Mouse (Mus musculus) embryonic facial prominence, embryonic 10.5 days (tissue): ENCODE data around the gene 2010111I01Rik. TPM values are rescaled to one million over a fixed set of nuclear protein-coding genes. Genes with fewer than 3 reads are reported as not detected.
A peak's percentile ranks its signal among the peaks of the same experiment; 100 is the strongest.

Experiments used
- DNase-seq: peaks from one replicate; pipeline ENCODE4 v3.0.0-alpha.2; 2017; ENCODE audit warnings: low spot score
- H3K27ac ChIP-seq: fragments of 300-500 bp; sonication (generic); replicated peaks from 2 replicates; pipeline ENCODE4 v1.5.1; 2016; ENCODE audit warnings: mild to moderate bottlenecking
- H3K27me3 ChIP-seq: fragments of 300-500 bp; sonication (generic); replicated peaks from 2 replicates; pipeline ENCODE4 v1.6.1; 2016; ENCODE audit warnings: low read depth, mild to moderate bottlenecking; ENCODE audit not compliant: poor library complexity, severe bottlenecking
- H3K36me3 ChIP-seq: fragments of 300-500 bp; sonication (generic); replicated peaks from 2 replicates; pipeline ENCODE4 v1.6.1; 2016; ENCODE audit warnings: mild to moderate bottlenecking, moderate library complexity
- H3K4me1 ChIP-seq: fragments of 300-500 bp; sonication (generic); 2 replicates; pipeline ENCODE4 v1.6.1; 2016
- H3K4me3 ChIP-seq: fragments of 300-500 bp; sonication (generic); 2 replicates; pipeline ENCODE4 v1.5.1; 2016; ENCODE audit warnings: mild to moderate bottlenecking, moderate library complexity
- H3K9me3 ChIP-seq: fragments of 300-500 bp; sonication (generic); 2 replicates; pipeline ENCODE4 v1.6.1; 2016; ENCODE audit warnings: mild to moderate bottlenecking
- WGBS: fragments of 180-500 bp; shearing (Covaris S2); methylation state at CpG from one replicate; pipeline ENCODE4 v1.1.7; 2016; 5-methylcytosine and 5-hydroxymethylcytosine counted together
- polyA plus RNA-seq: library from polyadenylated mRNA; unstranded; fragments of >200 nt; fragmentation: Nextera tagmentation; extraction: Ambion mirVana; gene quantifications from 2 replicates; pipeline ENCODE4 v1.2.1, GENCODE M21; 2016

Gene 2010111I01Rik
- polyA plus RNA-seq, 1 experiment from 2014 or later = 88.8 TPM

GRCm38 (mm10) chr13:63251118-63251889 lies 286.6 kb downstream of the 2010111I01Rik start:
- Histone ChIP-seq H3K27me3 (no peaks in the 10 kb centered on the region), H3K9me3 (no peaks in the 10 kb centered on the region), H3K4me3 (no peak overlapping the region), H3K27ac (peak overlapping the region; percentile 44; the same call in 1 of the 2 replicates), H3K4me1 (peaks cover 41% of the 10 kb centered on the region), H3K36me3 (peaks cover 38% of the 10 kb centered on the region)
- DNase-seq = peak; percentile 8
- 77% methylated on average over 12 of the region's 12 CpGs for WGBS

- no peak for DNase-seq
- Histone ChIP-seq H3K4me3 (no peak overlapping the region), H3K4me1 (peaks cover 35% of the 10 kb centered on the region), H3K27me3 (no peaks in the 10 kb centered on the region), H3K27ac (no peak overlapping the region; the same call in 1 of the 2 replicates), H3K9me3 (0 out of 2 replicates have a peak, but pooled peaks cover 4% of the 10 kb centered on the region), H3K36me3 (peaks cover 45% of the 10 kb centered on the region)
- 93% methylated on average over 2 of the region's 2 CpGs for WGBS
Observed at GRCm38 (mm10) chr13:63252295-63253010, 287.8 kb downstream of the 2010111I01Rik start.

- Histone ChIP-seq H3K27me3 (no peaks in the 10 kb centered on the region), H3K4me1 (peaks cover 36% of the 10 kb centered on the region), H3K36me3 (peaks cover 40% of the 10 kb centered on the region), H3K9me3 (0 out of 2 replicates have a peak, but pooled peaks cover 4% of the 10 kb centered on the region), H3K4me3 (no peak overlapping the region), H3K27ac (no peak overlapping the region; the same call in 1 of the 2 replicates)
- DNase-seq = no peak
- WGBS = 86% methylated on average over 5 of the region's 5 CpGs
Observed at GRCm38 (mm10) chr13:63253147-63253546, 288.5 kb downstream of the 2010111I01Rik start.

GRCm38 (mm10) chr13:63253886-63254636 lies 289.4 kb downstream of the 2010111I01Rik start:
- no peak overlapping the region for H3K27ac ChIP-seq
- H3K36me3 ChIP-seq = peaks cover 37% of the 10 kb centered on the region
- no peak overlapping the region for H3K4me3 ChIP-seq
- 90% methylated on average over 7 of the region's 7 CpGs for WGBS
- no peaks in the 10 kb centered on the region for H3K27me3 ChIP-seq
- 0 out of 2 replicates have a peak, but pooled peaks cover 4% of the 10 kb centered on the region for H3K9me3 ChIP-seq
- H3K4me1 ChIP-seq = peaks cover 45% of the 10 kb centered on the region
- DNase-seq = no peak

GRCm38 (mm10) chr13:63255519-63256011 lies 290.9 kb downstream of the 2010111I01Rik start:
- Histone ChIP-seq H3K27ac (no peak overlapping the region), H3K9me3 (0 out of 2 replicates have a peak, but pooled peaks cover 4% of the 10 kb centered on the region), H3K27me3 (no peaks in the 10 kb centered on the region), H3K4me3 (no peak overlapping the region), H3K36me3 (peaks cover 31% of the 10 kb centered on the region), H3K4me1 (peaks cover 49% of the 10 kb centered on the region)
- DNase-seq = no peak
- WGBS = 85% methylated on average over 5 of the region's 5 CpGs

- Histone ChIP-seq H3K9me3 (0 out of 2 replicates have a peak, but pooled peaks cover 4% of the 10 kb centered on the region), H3K4me1 (peaks cover 51% of the 10 kb centered on the region), H3K27ac (0 out of 2 replicates have a peak overlapping the region, but pooled peaks have one; percentile 10), H3K27me3 (no peaks in the 10 kb centered on the region), H3K4me3 (no peak overlapping the region), H3K36me3 (peaks cover 29% of the 10 kb centered on the region)
- 83% methylated on average over 6 of the region's 6 CpGs for WGBS
- peak; percentile 8 for DNase-seq
Observed at GRCm38 (mm10) chr13:63256146-63256545, 291.5 kb downstream of the 2010111I01Rik start.

GRCm38 (mm10) chr13:63256807-63257206 lies 292.1 kb downstream of the 2010111I01Rik start:
- Histone ChIP-seq H3K4me1 (peaks cover 52% of the 10 kb centered on the region), H3K27ac (no peak overlapping the region)

GRCm38 (mm10) chr13:63258167-63258582 lies 293.5 kb downstream of the 2010111I01Rik start:
- Histone ChIP-seq H3K27ac (peak overlapping the region; percentile 55), H3K36me3 (peaks cover 48% of the 10 kb centered on the region), H3K4me1 (peaks cover 54% of the 10 kb centered on the region), H3K9me3 (0 out of 2 replicates have a peak, but pooled peaks cover 4% of the 10 kb centered on the region), H3K27me3 (no peaks in the 10 kb centered on the region), H3K4me3 (no peak overlapping the region)
- 56% methylated on average over 6 of the region's 6 CpGs for WGBS
- peak; percentile 14 for DNase-seq

More at GRCm38 (mm10) chr13:63256807-63257206, 292.1 kb downstream of the 2010111I01Rik start:
- DNase-seq = peak; percentile 68
- Histone ChIP-seq H3K36me3 (peaks cover 34% of the 10 kb centered on the region), H3K9me3 (0 out of 2 replicates have a peak, but pooled peaks cover 4% of the 10 kb centered on the region), H3K27me3 (no peaks in the 10 kb centered on the region), H3K4me3 (no peak overlapping the region)
- 48% methylated on average over 7 of the region's 7 CpGs for WGBS

- Histone ChIP-seq H3K36me3 (peaks cover 52% of the 10 kb centered on the region), H3K27ac (peak overlapping the region; percentile 66; the same call in 1 of the 2 replicates), H3K4me1 (peaks cover 57% of the 10 kb centered on the region), H3K9me3 (0 out of 2 replicates have a peak, but pooled peaks cover 4% of the 10 kb centered on the region), H3K27me3 (no peaks in the 10 kb centered on the region), H3K4me3 (no peak overlapping the region)
- 84% methylated on average over 4 of the region's 4 CpGs for WGBS
- DNase-seq = no peak
Observed at GRCm38 (mm10) chr13:63258671-63259070, 294.0 kb downstream of the 2010111I01Rik start.

- peaks cover 45% of the 10 kb centered on the region for H3K36me3 ChIP-seq
- WGBS = 30% methylated on average over 4 of the region's 4 CpGs
- peak; percentile 39 for DNase-seq
- H3K9me3 ChIP-seq = 0 out of 2 replicates have a peak, but pooled peaks cover 4% of the 10 kb centered on the region
- H3K4me1 ChIP-seq = peaks cover 61% of the 10 kb centered on the region
- no peak overlapping the region for H3K4me3 ChIP-seq
- H3K27me3 ChIP-seq = no peaks in the 10 kb centered on the region
- H3K27ac ChIP-seq = peak overlapping the region; percentile 78
Observed at GRCm38 (mm10) chr13:63260133-63260532, 295.4 kb downstream of the 2010111I01Rik start.

- WGBS = 66% methylated on average over 18 of the region's 18 CpGs
- H3K27ac ChIP-seq = peak overlapping the region; percentile 78
- peaks cover 39% of the 10 kb centered on the region for H3K36me3 ChIP-seq
- DNase-seq = no peak
- H3K27me3 ChIP-seq = no peaks in the 10 kb centered on the region
- H3K4me1 ChIP-seq = peaks cover 62% of the 10 kb centered on the region
- H3K4me3 ChIP-seq = no peak overlapping the region
- H3K9me3 ChIP-seq = 0 out of 2 replicates have a peak, but pooled peaks cover 4% of the 10 kb centered on the region
Observed at GRCm38 (mm10) chr13:63260753-63261631, 296.3 kb downstream of the 2010111I01Rik start.
